Mouse (Mus musculus) limb, embryonic 13.5 days (tissue): ENCODE results near the gene Gpr157. TPM values are rescaled to one million over a fixed set of nuclear protein-coding genes. Genes with fewer than 3 reads are reported as not detected.
"Not testable (repeated sequence)": the region's sequence is repeated elsewhere in the genome, so short reads cannot be mapped to it uniquely, and the experiment has no call there.

Experiments used
- ATAC-seq: fragments of 200-750 bp; cut with Nextera tagmentation; 2 replicates; pipeline ENCODE4 v1.8.0; 2017; ENCODE audit warnings: low read depth, moderate number of reproducible peaks, moderate TSS enrichment; ENCODE audit not compliant: low FRiP score
- H3K27ac ChIP-seq: fragments of 300-500 bp; sonication (generic); 2 replicates; pipeline ENCODE4 v1.5.1; 2015; ENCODE audit warnings: inconsistent platforms, mild to moderate bottlenecking, moderate library complexity
- H3K27me3 ChIP-seq: fragments of 300-500 bp; sonication (generic); 2 replicates; pipeline ENCODE4 v1.6.1; 2015; ENCODE audit warnings: mild to moderate bottlenecking, inconsistent platforms
- H3K36me3 ChIP-seq: fragments of 300-500 bp; sonication (generic); 2 replicates; pipeline ENCODE4 v1.6.1; 2015; ENCODE audit warnings: inconsistent platforms, mild to moderate bottlenecking, moderate library complexity
- H3K4me1 ChIP-seq: fragments of 300-500 bp; sonication (generic); 2 replicates; pipeline ENCODE4 v1.6.1; 2015; ENCODE audit warnings: inconsistent platforms
- H3K4me2 ChIP-seq: fragments of 300-500 bp; sonication (generic); replicated peaks from 2 replicates; pipeline ENCODE4 v1.6.1; 2015; ENCODE audit warnings: inconsistent platforms, mild to moderate bottlenecking, moderate library complexity
- H3K4me3 ChIP-seq: fragments of 300-500 bp; sonication (generic); 2 replicates; pipeline ENCODE4 v1.5.1; 2015; ENCODE audit warnings: moderate library complexity, mild to moderate bottlenecking, inconsistent platforms
- H3K9ac ChIP-seq: fragments of 300-500 bp; sonication (generic); 2 replicates; pipeline ENCODE4 v1.6.1; 2015; ENCODE audit warnings: mild to moderate bottlenecking, inconsistent platforms
- H3K9me3 ChIP-seq: fragments of 300-500 bp; sonication (generic); 2 replicates; pipeline ENCODE4 v1.6.1; 2016; ENCODE audit warnings: inconsistent platforms
- WGBS: fragments of 180-500 bp; shearing (Covaris S2); methylation state at CpG from one replicate; pipeline ENCODE4 v1.1.7; 2015; 5-methylcytosine and 5-hydroxymethylcytosine counted together
- polyA plus RNA-seq: library from polyadenylated mRNA; unstranded; fragments of >200 nt; fragmentation: Nextera tagmentation; extraction: Ambion mirVana; gene quantifications from 2 replicates; pipeline ENCODE4 v1.2.1, GENCODE M21; 2015

Gene Gpr157
- polyA plus RNA-seq = 1.2 TPM in 2 replicates

GRCm38 (mm10) chr4:150087161-150087889, at the start of gene Gpr157:
Gene Gpr157, plus strand, starts transcription at chr4:150087365.
- Histone ChIP-seq H3K36me3 (no peaks in the 10 kb centered on the region), H3K4me1 (peaks cover 17% of the 10 kb centered on the region)
- ATAC-seq = peak; percentile 93

DNA sequence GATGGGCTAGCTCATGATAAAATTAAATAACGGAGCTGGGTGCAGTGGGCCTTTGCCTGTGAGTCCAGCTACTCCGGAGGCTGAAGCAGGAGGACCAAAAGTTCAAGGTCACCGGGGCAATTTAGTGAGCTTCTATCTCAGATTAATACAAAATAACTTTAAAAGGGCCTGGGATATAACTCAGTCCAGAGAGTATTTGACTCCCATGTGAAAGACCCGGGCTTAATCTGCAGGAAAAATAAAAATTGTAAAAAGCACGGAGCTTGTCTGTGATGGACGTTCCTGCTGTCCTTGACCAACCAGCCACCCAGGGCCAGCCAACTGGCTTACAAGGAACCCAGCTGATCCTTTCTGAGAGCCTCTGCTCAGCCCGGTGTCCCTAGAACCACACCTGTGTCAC, 48.6 kb upstream of the Gpr157 start:
- WGBS = 86% methylated on average over 7 of the region's 7 CpGs
- no peaks in the 10 kb centered on the region for H3K36me3 ChIP-seq
- no peak for ATAC-seq
- H3K4me1 ChIP-seq = peaks cover 12% of the 10 kb centered on the region
- peaks cover 23% of the 10 kb centered on the region for H3K27me3 ChIP-seq
- no peak overlapping the region for H3K9ac ChIP-seq
- H3K27ac ChIP-seq = no peak overlapping the region
- no peak overlapping the region for H3K4me3 ChIP-seq
- H3K9me3 ChIP-seq = no peaks in the 10 kb centered on the region
- H3K4me2 ChIP-seq = no peak overlapping the region

More at GRCm38 (mm10) chr4:150087161-150087889, at the start of gene Gpr157:
- under 1% methylated on average over 55 of the region's 56 CpGs for WGBS
- Histone ChIP-seq H3K9ac (peak within 1 kb of the TSS; percentile 74), H3K27me3 (peaks cover 29% of the 10 kb centered on the region), H3K4me2 (peak within 1 kb of the TSS; percentile 90), H3K9me3 (no peaks in the 10 kb centered on the region), H3K4me3 (peak within 1 kb of the TSS; percentile 54), H3K27ac (peak within 1 kb of the TSS; percentile 70; the same call in 1 of the 2 replicates)

DNA sequence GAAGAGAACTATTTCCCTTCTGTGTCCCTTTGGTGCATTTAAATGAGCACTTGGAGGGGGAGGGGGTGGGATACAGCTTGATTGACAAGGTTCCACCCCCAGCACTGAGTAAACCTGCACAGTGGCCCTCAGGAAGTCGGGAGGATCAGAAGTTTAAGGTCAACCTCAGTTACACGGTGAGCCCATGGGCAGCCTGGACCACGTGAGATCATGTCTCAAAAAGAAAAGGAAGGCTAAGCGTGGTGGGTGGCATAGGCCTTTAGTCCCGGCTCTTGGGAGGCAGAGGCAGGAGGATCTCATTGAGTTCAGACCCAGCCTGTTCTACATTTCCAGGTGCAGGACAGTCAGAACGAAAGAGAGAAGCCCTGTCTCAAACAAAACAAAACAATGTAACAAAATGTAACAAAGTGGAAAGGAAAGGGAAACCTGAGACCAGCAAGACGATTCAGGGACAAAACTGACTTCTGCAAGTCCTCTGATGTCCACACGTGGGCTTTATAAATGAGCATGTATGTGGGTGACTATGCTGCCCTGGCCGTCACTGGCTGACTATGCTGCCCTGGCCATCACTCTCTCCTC, 47.1 kb upstream of the Gpr157 start:
- ATAC-seq = no peak
- no peak overlapping the region for H3K9ac ChIP-seq
- 78% methylated on average over 9 of the region's 9 CpGs for WGBS
- H3K27me3 ChIP-seq = peaks cover 8% of the 10 kb centered on the region
- no peaks in the 10 kb centered on the region for H3K9me3 ChIP-seq
- H3K27ac ChIP-seq = no peak overlapping the region
- no peak overlapping the region for H3K4me2 ChIP-seq
- no peak overlapping the region for H3K4me3 ChIP-seq
- no peaks in the 10 kb centered on the region for H3K36me3 ChIP-seq
- peaks cover 2% of the 10 kb centered on the region for H3K4me1 ChIP-seq

- not testable (repeated sequence) for H3K9me3 ChIP-seq, H3K4me1 ChIP-seq, H3K36me3 ChIP-seq, H3K27me3 ChIP-seq, ATAC-seq, H3K4me3 ChIP-seq, H3K9ac ChIP-seq, H3K4me2 ChIP-seq, H3K27ac ChIP-seq
- WGBS = 74% methylated on average over 1 of the region's 1 CpGs
These were observed 46.3 kb upstream of the Gpr157 start for GRCm38 (mm10) chr4:150040856-150041255.

GRCm38 (mm10) chr4:150041346-150042110, 45.6 kb upstream of the Gpr157 start:
- Histone ChIP-seq H3K27me3 (peaks cover 10% of the 10 kb centered on the region; the same call in 1 of the 2 replicates), H3K4me2 (no peak overlapping the region), H3K9me3 (no peaks in the 10 kb centered on the region), H3K27ac (no peak overlapping the region), H3K4me3 (no peak overlapping the region), H3K9ac (no peak overlapping the region), H3K36me3 (no peaks in the 10 kb centered on the region), H3K4me1 (peaks cover 4% of the 10 kb centered on the region)
- WGBS = 79% methylated on average over 10 of the region's 10 CpGs
- ATAC-seq = no peak

- no peak overlapping the region for H3K4me3 ChIP-seq
- 96% methylated on average over 9 of the region's 9 CpGs for WGBS
- H3K9me3 ChIP-seq = no peaks in the 10 kb centered on the region
- ATAC-seq = no peak
- H3K27ac ChIP-seq = no peak overlapping the region
- H3K4me2 ChIP-seq = no peak overlapping the region
- no peak overlapping the region for H3K9ac ChIP-seq
- no peaks in the 10 kb centered on the region for H3K36me3 ChIP-seq
- peaks cover 26% of the 10 kb centered on the region for H3K27me3 ChIP-seq
- H3K4me1 ChIP-seq = peaks cover 16% of the 10 kb centered on the region
These were observed 43.6 kb upstream of the Gpr157 start for GRCm38 (mm10) chr4:150043591-150043990.

- Histone ChIP-seq H3K4me3 (peak overlapping the region; percentile 50), H3K4me2 (peak overlapping the region; percentile 96), H3K27ac (no peak overlapping the region), H3K27me3 (peaks cover 54% of the 10 kb centered on the region), H3K4me1 (peaks cover 29% of the 10 kb centered on the region), H3K9me3 (no peaks in the 10 kb centered on the region), H3K9ac (peak overlapping the region; percentile 67), H3K36me3 (no peaks in the 10 kb centered on the region)
- peak; percentile 74; the same call in 1 of the 2 replicates for ATAC-seq
- under 1% methylated on average over 20 of the region's 20 CpGs for WGBS
These were observed 39.1 kb upstream of the Gpr157 start for GRCm38 (mm10) chr4:150048038-150048437.

DNA sequence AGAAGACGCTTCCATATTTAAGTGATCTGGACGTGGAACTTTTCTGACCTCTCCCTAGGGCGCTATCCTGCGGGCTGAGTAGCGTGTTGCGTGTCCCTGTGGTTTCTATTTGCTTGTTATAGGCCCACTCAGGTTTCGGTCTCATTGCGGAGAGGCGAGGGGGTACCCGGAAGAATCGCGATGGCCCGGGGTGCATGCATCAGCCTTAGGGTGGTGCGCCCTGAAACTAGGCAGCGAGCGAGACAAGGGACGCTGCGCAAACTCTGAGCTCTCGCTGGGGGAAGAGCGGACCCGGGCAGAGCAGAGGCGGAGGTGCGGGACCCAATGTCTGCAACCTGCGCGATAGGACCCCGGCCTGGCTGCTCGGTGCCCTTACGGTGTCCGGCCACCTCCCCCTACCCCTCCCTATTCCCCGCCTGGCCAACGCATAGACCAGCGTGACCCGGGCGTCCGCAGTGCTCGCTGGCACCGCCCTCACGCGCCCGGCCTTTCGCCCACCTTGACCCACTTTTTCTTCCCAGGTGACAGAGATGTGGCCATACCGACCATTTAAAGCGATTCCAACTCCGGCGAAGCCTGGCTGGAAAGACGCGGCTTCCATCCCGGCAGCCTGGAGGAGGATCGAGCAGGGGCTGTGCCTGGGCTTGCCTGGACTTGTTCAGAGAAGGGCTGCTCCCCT, 38.5 kb upstream of the Gpr157 start:
- peak overlapping the region; percentile 96 for H3K4me2 ChIP-seq
- H3K27ac ChIP-seq = no peak overlapping the region
- H3K4me3 ChIP-seq = peak overlapping the region; percentile 50
- peaks cover 54% of the 10 kb centered on the region for H3K27me3 ChIP-seq
- H3K36me3 ChIP-seq = no peaks in the 10 kb centered on the region
- peak overlapping the region; percentile 67 for H3K9ac ChIP-seq
- WGBS = under 1% methylated on average over 49 of the region's 49 CpGs
- H3K4me1 ChIP-seq = peaks cover 29% of the 10 kb centered on the region
- peak; percentile 29 for ATAC-seq
- no peaks in the 10 kb centered on the region for H3K9me3 ChIP-seq

DNA sequence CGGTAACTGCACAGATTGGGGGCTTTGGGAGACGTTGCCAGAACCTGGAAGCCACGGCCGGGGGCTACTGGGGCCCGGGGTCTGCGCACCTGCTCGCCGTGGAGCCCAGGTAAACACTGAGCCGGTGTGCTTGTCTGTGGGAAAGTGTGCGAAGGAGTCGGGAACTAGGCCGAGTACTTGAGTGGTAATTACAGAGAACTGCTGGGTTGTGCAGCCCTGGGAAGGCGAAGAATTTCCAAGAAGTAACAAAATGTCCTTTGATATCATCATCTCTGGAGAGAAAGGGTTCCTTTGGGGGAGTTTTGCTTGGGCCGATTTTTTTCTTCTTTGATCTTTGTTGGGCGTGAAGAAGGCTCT, 38.0 kb upstream of the Gpr157 start:
- Histone ChIP-seq H3K4me3 (peak overlapping the region; percentile 50), H3K9ac (peak overlapping the region; percentile 67), H3K27ac (no peak overlapping the region), H3K4me2 (peak overlapping the region; percentile 96), H3K9me3 (no peaks in the 10 kb centered on the region), H3K27me3 (peaks cover 54% of the 10 kb centered on the region), H3K4me1 (peaks cover 29% of the 10 kb centered on the region), H3K36me3 (no peaks in the 10 kb centered on the region)
- WGBS = 10% methylated on average over 15 of the region's 15 CpGs
- ATAC-seq = no peak

- WGBS = 14% methylated on average over 13 of the region's 13 CpGs
- no peak for ATAC-seq
- H3K4me3 ChIP-seq = peak overlapping the region; percentile 50
- peaks cover 29% of the 10 kb centered on the region for H3K4me1 ChIP-seq
- H3K9me3 ChIP-seq = no peaks in the 10 kb centered on the region
- H3K36me3 ChIP-seq = no peaks in the 10 kb centered on the region
- H3K27ac ChIP-seq = no peak overlapping the region
- H3K27me3 ChIP-seq = peaks cover 54% of the 10 kb centered on the region
- peak overlapping the region; percentile 96 for H3K4me2 ChIP-seq
- H3K9ac ChIP-seq = no peak overlapping the region
These were observed 37.5 kb upstream of the Gpr157 start for GRCm38 (mm10) chr4:150049564-150050226.

GRCm38 (mm10) chr4:150051514-150051913, 35.7 kb upstream of the Gpr157 start:
- H3K4me1 ChIP-seq = peaks cover 25% of the 10 kb centered on the region
- no peak overlapping the region for H3K4me2 ChIP-seq
- H3K4me3 ChIP-seq = no peak overlapping the region
- ATAC-seq = no peak
- H3K36me3 ChIP-seq = no peaks in the 10 kb centered on the region
- WGBS = 77% methylated on average over 8 of the region's 8 CpGs
- H3K9ac ChIP-seq = no peak overlapping the region
- peaks cover 49% of the 10 kb centered on the region for H3K27me3 ChIP-seq
- no peak overlapping the region for H3K27ac ChIP-seq
- H3K9me3 ChIP-seq = no peaks in the 10 kb centered on the region
